Mouse (Mus musculus) bone marrow, adult 2 months (tissue): Measurements from ENCODE around the gene Men1. TPM values are rescaled to one million over a fixed set of nuclear protein-coding genes. Genes with fewer than 3 reads are reported as not detected.

ENCODE experiments used
- H3K27ac ChIP-seq: fragments of 200-500 bp; 2 replicates; pipeline ENCODE4 v1.5.1; 2012; ENCODE audit warnings: low read depth, mild to moderate bottlenecking, control low read depth, inconsistent platforms, low read length; ENCODE audit not compliant: control insufficient read depth, poor library complexity, insufficient read depth
- H3K4me1 ChIP-seq: fragments of 200-500 bp; 2 replicates; pipeline ENCODE4 v1.6.1; 2011; ENCODE audit warnings: low read length; ENCODE audit not compliant: control insufficient read depth, insufficient read depth
- H3K4me3 ChIP-seq: fragments of 200-500 bp; replicated peaks from 2 replicates; pipeline ENCODE3; 2011; ENCODE audit warnings: mild to moderate bottlenecking, low read depth, low read length, control low read depth; ENCODE audit not compliant: control insufficient read depth
- CTCF ChIP-seq: fragments of 200-500 bp; IDR thresholded peaks from 2 replicates; pipeline ENCODE4 v1.5.1; 2011; ENCODE audit warnings: low read length, control low read depth; ENCODE audit not compliant: control insufficient read depth, insufficient read depth
- POLR2A ChIP-seq: fragments of 200-500 bp; IDR thresholded peaks from 2 replicates; pipeline ENCODE4 v1.6.1; 2011; ENCODE audit warnings: low read depth, mild to moderate bottlenecking, control low read depth, low read length, borderline replicate concordance; ENCODE audit not compliant: control insufficient read depth
- WGBS: fragments of 180-500 bp; shearing (Covaris S2); methylation state at CpG from one replicate; pipeline ENCODE4 v1.1.7; 2018; 5-methylcytosine and 5-hydroxymethylcytosine counted together
- polyA plus RNA-seq: library from polyadenylated mRNA; stranded (reverse); fragments of >200 nt; gene quantifications from 2 replicates; pipeline ENCODE4 v1.2.4, GENCODE M21; 2011; ENCODE audit warnings: low replicate concordance; ENCODE audit not compliant: missing spikeins, insufficient read depth, insufficient read length

The Men1 gene
- polyA plus RNA-seq, 1 experiment = 33.1 TPM

GRCm38 (mm10) chr19:6363091-6363410 is 28.3 kb downstream of the Men1 start:
- TF ChIP-seq CTCF (no peak), POLR2A (no peak)
- H3K4me3 ChIP-seq = peak overlapping the region; percentile 92
- H3K27ac ChIP-seq = peak overlapping the region; percentile 68
- no peaks in the 10 kb centered on the region; the same call in 1 of the 2 replicates for H3K4me1 ChIP-seq
- 0% methylated on average over 11 of the region's 11 CpGs for WGBS

DNA sequence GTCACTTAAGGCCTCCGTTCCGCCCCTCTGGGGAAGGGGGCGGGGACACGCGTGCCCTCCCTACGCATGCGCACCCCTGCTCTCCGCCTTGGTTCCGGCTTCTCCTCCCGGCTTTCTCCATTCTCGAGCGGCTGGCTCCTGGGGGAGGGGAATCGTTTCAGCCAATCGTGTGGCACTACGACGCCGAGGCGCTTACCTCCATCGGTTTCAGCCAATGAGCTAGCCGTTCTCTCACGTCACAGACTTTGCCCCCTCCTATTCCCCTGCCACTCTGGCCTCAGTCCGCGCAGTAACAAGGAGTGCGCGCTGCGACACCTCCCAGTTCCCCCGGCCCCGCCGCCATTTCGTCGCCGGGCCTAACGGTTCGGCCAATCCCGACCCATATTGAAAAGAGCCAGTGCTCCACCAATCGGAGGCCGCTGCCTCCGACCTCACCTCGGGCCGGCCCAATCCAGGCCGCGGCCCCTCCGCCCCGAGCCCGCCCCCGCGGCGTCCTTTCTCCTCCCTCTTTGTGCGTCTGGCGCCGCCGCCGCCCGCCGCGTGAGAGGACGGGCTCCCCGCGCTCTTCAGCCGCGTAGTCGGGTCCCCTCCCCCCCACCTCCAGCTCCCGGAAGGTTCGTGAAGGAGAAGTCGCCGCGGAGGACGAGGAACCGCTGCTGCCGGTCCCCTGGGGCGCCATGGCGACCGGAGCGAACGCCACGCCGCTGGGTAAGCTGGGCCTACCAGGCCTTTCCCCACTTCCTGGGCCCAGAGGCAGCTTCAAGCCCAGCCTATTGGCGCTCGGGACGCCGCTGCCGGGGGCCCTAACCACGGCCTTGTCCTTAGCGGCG is 28.8 kb downstream of the Men1 start, which contains the start of gene Sf1:
Gene Sf1, plus strand, starts transcription at position 280 of the 830 bp plus-strand sequence.
- TF ChIP-seq CTCF (no peak), POLR2A (peak; percentile 87)
- 1% methylated on average over 84 of the region's 85 CpGs for WGBS
- H3K4me1 ChIP-seq = no peaks in the 10 kb centered on the region; the same call in 1 of the 2 replicates
- H3K27ac ChIP-seq = peak within 1 kb of the TSS; percentile 100
- H3K4me3 ChIP-seq = peak within 1 kb of the TSS; percentile 92

DNA sequence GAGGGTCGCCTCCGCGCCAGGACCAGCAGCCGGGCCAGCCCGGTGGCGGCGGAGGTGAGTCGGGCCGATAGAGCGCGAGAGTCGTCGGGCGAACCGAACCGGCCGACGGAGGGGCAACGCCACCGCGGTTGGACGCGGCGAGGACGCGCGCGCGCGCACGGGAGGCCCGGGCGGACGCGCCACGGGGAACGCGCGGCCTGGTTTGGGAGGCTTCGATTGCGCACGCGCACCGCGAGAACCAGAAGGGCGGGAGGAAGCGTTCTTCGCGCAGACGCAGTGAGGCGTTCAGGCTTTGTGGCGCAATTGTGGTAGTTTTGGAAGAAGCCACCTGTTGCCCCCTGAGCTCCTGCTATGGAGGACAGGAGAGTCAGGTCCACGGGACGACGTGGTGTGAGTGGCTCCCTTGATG is 29.5 kb downstream of the Men1 start:
- no peaks in the 10 kb centered on the region; the same call in 1 of the 2 replicates for H3K4me1 ChIP-seq
- WGBS = under 1% methylated on average over 55 of the region's 55 CpGs
- TF ChIP-seq POLR2A = peak; percentile 70; the same call in 1 of the 2 replicates
- no peak for TF ChIP-seq CTCF
- peak overlapping the region; percentile 87 for H3K4me3 ChIP-seq
- peak overlapping the region; percentile 100 for H3K27ac ChIP-seq

DNA sequence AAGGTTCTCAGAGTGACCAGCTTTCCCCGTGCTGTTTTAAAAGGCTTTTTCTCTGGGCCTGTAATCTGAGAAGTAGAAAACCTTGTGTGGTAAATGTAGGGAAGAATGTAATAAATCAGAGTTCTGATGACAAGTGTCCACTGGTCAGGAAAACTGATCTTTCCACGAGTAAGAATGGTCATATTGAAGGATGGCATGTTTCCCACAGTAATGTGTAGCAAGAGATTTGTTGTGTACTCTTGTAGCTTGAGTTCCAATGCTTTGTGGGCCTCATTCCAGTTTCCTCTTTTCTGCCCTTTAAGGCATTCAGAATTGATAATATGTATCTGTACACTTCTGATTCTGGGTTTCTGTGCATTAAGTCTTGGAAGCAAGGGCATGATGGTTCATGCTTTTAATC is 30.1 kb downstream of the Men1 start:
- TF ChIP-seq CTCF (no peak), POLR2A (no peak)
- H3K27ac ChIP-seq = no peak overlapping the region
- H3K4me1 ChIP-seq = no peaks in the 10 kb centered on the region; the same call in 1 of the 2 replicates
- 0% methylated on average over 2 of the region's 2 CpGs for WGBS
- peak overlapping the region; percentile 87 for H3K4me3 ChIP-seq

- Histone ChIP-seq H3K27ac (no peak overlapping the region), H3K4me3 (no peak overlapping the region), H3K4me1 (no peaks in the 10 kb centered on the region; the same call in 1 of the 2 replicates)
- no peak for TF ChIP-seq CTCF
- 32% methylated on average over 2 of the region's 2 CpGs for WGBS
These were observed 35.4 kb downstream of the Men1 start for GRCm38 (mm10) chr19:6370175-6370574.

- 96% methylated on average over 3 of the region's 3 CpGs for WGBS
- H3K4me1 ChIP-seq = no peaks in the 10 kb centered on the region
- H3K4me3 ChIP-seq = no peak overlapping the region
- TF ChIP-seq POLR2A (no peak), CTCF (no peak)
- no peak overlapping the region for H3K27ac ChIP-seq
These were observed 37.7 kb downstream of the Men1 start for GRCm38 (mm10) chr19:6372433-6372832.

DNA sequence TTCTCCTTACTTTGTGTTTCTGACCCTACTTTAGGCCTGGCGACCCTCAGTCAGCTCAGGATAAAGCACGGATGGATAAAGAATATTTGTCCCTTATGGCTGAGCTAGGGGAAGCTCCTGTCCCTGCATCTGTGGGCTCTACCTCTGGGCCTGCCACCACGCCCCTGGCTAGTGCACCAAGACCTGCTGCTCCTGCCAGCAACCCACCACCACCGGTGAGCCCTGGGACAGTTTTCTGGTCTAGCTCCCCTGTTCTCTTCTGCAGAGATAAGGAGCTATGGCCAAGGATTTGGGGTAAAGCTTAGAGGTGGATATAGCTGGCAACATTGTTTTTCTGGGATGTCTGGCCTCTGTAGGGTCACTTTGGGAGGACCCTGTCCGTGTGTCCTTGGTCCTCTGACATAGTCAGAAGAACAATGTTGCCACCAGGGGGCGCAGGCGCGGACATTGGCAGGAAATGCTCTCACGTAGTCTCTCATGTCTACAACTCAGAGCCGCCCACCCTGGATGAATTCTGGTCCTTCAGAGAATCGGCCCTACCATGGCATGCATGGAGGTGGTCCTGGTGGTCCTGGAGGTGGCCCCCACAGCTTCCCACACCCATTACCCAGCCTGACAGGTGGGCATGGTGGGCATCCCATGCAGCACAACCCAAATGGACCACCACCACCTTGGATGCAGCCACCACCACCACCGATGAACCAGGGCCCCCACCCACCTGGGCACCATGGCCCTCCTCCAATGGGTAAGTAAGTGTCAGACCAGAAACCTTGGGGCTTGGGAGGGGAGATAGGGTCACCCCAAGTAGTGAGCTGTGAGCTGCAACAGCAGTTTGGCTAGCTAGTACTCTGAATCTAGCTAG is 39.0 kb downstream of the Men1 start:
- TF ChIP-seq CTCF = peak; percentile 88
- TF ChIP-seq POLR2A = no peak
- no peak overlapping the region for H3K27ac ChIP-seq
- 46% methylated on average over 12 of the region's 12 CpGs for WGBS
- no peak overlapping the region for H3K4me3 ChIP-seq
- H3K4me1 ChIP-seq = no peaks in the 10 kb centered on the region

- TF ChIP-seq POLR2A = no peak
- TF ChIP-seq CTCF = no peak
- H3K4me3 ChIP-seq = no peak overlapping the region
- no peak overlapping the region for H3K27ac ChIP-seq
- WGBS = 98% methylated on average over 10 of the region's 10 CpGs
- H3K4me1 ChIP-seq = no peaks in the 10 kb centered on the region
These were observed 39.8 kb downstream of the Men1 start for GRCm38 (mm10) chr19:6374571-6374970.
